Mouse (Mus musculus) WW6 (cell line): Measurements from ENCODE around the gene Zfp961.
A peak's percentile ranks its signal among the peaks of the same experiment; 100 is the strongest.
"Not testable (repeated sequence)": the region's sequence is repeated elsewhere in the genome, so short reads cannot be mapped to it uniquely, and the experiment has no call there.

Experiments
- DNase-seq: peaks from one replicate; pipeline ENCODE4 v3.0.0-alpha.2; 2013; ENCODE audit warnings: low read depth, low spot score

Gene Zfp961

GRCm38 (mm10) chr8:71961796-71962195 lies 11.0 kb downstream of the Zfp961 start:
- no peak for DNase-seq

- DNase-seq: no peak
Measured at GRCm38 (mm10) chr8:71964051-71964450, 13.2 kb downstream of the Zfp961 start.

GRCm38 (mm10) chr8:71965166-71965565 lies 14.3 kb downstream of the Zfp961 start:
- DNase-seq: no peak

GRCm38 (mm10) chr8:71966411-71966810 lies 15.6 kb downstream of the Zfp961 start:
- no peak for DNase-seq

GRCm38 (mm10) chr8:71967261-71967660 lies 16.4 kb downstream of the Zfp961 start:
- no peak for DNase-seq

- DNase-seq: no peak
Measured at GRCm38 (mm10) chr8:71968100-71968499, 17.3 kb downstream of the Zfp961 start.

- DNase-seq: no peak
Measured at GRCm38 (mm10) chr8:71968636-71969035, 17.8 kb downstream of the Zfp961 start.

GRCm38 (mm10) chr8:71971945-71972344 lies 21.1 kb downstream of the Zfp961 start:
- DNase-seq: no peak

GRCm38 (mm10) chr8:71974211-71974610 lies 23.4 kb downstream of the Zfp961 start:
- DNase-seq: no peak

GRCm38 (mm10) chr8:71981032-71981431 lies 30.2 kb downstream of the Zfp961 start:
- DNase-seq: no peak

- DNase-seq: no peak
Measured at GRCm38 (mm10) chr8:71981456-71981855, 30.6 kb downstream of the Zfp961 start.

- peak; percentile 46 for DNase-seq
Measured at GRCm38 (mm10) chr8:71984601-71985000, 33.8 kb downstream of the Zfp961 start.

- peak; percentile 66 for DNase-seq
Measured at GRCm38 (mm10) chr8:71988110-71988866, 37.5 kb downstream of the Zfp961 start.

GRCm38 (mm10) chr8:71988867-71989599 lies 38.2 kb downstream of the Zfp961 start:
- DNase-seq: no peak

GRCm38 (mm10) chr8:71999434-71999833 lies 48.6 kb downstream of the Zfp961 start:
- no peak for DNase-seq

GRCm38 (mm10) chr8:72000223-72000622 lies 49.4 kb downstream of the Zfp961 start:
- DNase-seq: no peak

GRCm38 (mm10) chr8:72002942-72003341 lies 52.1 kb downstream of the Zfp961 start:
- DNase-seq: no peak

GRCm38 (mm10) chr8:72005912-72006311 lies 55.1 kb downstream of the Zfp961 start:
- DNase-seq: no peak

- DNase-seq: no peak
Measured at GRCm38 (mm10) chr8:72006763-72007162, 55.9 kb downstream of the Zfp961 start.

GRCm38 (mm10) chr8:72008134-72008641 lies 57.4 kb downstream of the Zfp961 start:
- no peak for DNase-seq

- DNase-seq: no peak
Measured at GRCm38 (mm10) chr8:72009473-72009872, 58.6 kb downstream of the Zfp961 start, which contains the start of gene Cyp4f18. Gene Cyp4f18, minus strand, starts transcription at chr8:72009626.

- DNase-seq: not testable (repeated sequence)
Measured at GRCm38 (mm10) chr8:72013506-72014228, 62.8 kb downstream of the Zfp961 start.
